Mouse (Mus musculus): ENCODE measurements around the gene Lpgat1.

- TF ChIP-seq CTCF (IDR thresholded peaks at IDR 0.05; ENCODE audit: extremely low read depth, insufficient read depth, insufficient read length, insufficient replicate concordance) (no peak), POLR2A (IDR thresholded peaks at IDR 0.05; ENCODE audit: low read depth, low read length) (no peak; the same call in 1 of the 2 replicates)
These were observed 103.9 kb downstream of the Lpgat1 start, which contains the start of gene Nek2 for GRCm38 (mm10) chr1:191821326-191822091.

Measured in spleen, adult 2 months (tissue).